Mouse (Mus musculus): ENCODE measurements at regions not wholly inside any gene's neighbourhood (a gene's known extent, or its start where the extent isn't known, plus 50 kb on each side); places are given as distances from the start of the nearest gene placed in this dataset.

- H3K36me3 ChIP-seq (ENCODE audit: insufficient read depth, low read length), result no peaks in the 10 kb centered on the region
- H3K9me3 ChIP-seq (ENCODE audit: low read length), result no peaks in the 10 kb centered on the region
- no peak overlapping the region for H3K4me3 ChIP-seq (replicated peaks; ENCODE audit: low read length)
- TF ChIP-seq NANOG (IDR thresholded peaks at IDR 0.05; ENCODE audit: borderline replicate concordance, low read length) (no peak), POU5F1 (IDR thresholded peaks at IDR 0.05; ENCODE audit: borderline replicate concordance, low read length) (no peak), CTCF (conservative IDR thresholded peaks at IDR 0.05; ENCODE audit: low read length) (no peak)
- peaks cover 31% of the 10 kb centered on the region for H3K4me1 ChIP-seq (replicated peaks; ENCODE audit: low read depth, low read length)
- H3K27me3 ChIP-seq (ENCODE audit: insufficient read depth, low read length), result peaks cover 45% of the 10 kb centered on the region
Measured at GRCm38 (mm10) chr1:35749603-35750002, 318.6 kb upstream of the Hs6st1 start.

- H3K4me1 ChIP-seq (replicated peaks; ENCODE audit: low read depth, low read length), result peaks cover 31% of the 10 kb centered on the region
- H3K27me3 ChIP-seq (ENCODE audit: insufficient read depth, low read length), result peaks cover 40% of the 10 kb centered on the region
- no peaks in the 10 kb centered on the region for H3K9me3 ChIP-seq (ENCODE audit: low read length)
- H3K4me3 ChIP-seq (replicated peaks; ENCODE audit: low read length), result no peak overlapping the region
- TF ChIP-seq POU5F1 (IDR thresholded peaks at IDR 0.05; ENCODE audit: borderline replicate concordance, low read length) (no peak), CTCF (conservative IDR thresholded peaks at IDR 0.05; ENCODE audit: low read length) (no peak), NANOG (IDR thresholded peaks at IDR 0.05; ENCODE audit: borderline replicate concordance, low read length) (no peak)
- H3K36me3 ChIP-seq (ENCODE audit: insufficient read depth, low read length), result no peaks in the 10 kb centered on the region
Measured at GRCm38 (mm10) chr1:35750092-35750521, 318.1 kb upstream of the Hs6st1 start.

DNA sequence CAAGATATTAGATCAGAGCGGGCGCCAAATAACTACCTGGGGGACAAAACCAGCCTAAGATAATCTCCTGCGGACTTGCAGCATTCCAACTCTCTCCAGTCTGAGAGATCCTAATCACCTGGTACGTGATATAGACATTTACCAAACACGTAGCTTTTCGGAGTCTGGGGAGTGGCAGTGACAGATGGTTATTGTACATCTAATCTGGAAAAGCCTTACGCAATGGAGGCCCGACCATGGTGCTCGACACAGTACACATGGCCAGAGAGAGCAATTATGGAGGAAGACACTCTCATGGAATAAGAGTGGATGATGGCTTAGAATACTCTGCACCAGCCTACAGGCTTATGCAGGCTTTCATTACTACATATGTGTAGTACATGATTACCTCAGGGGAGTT, 315.6 kb upstream of the Hs6st1 start:
- no peaks in the 10 kb centered on the region for H3K9me3 ChIP-seq (ENCODE audit: low read length)
- no peaks in the 10 kb centered on the region for H3K36me3 ChIP-seq (ENCODE audit: insufficient read depth, low read length)
- peaks cover 31% of the 10 kb centered on the region for H3K4me1 ChIP-seq (replicated peaks; ENCODE audit: low read depth, low read length)
- TF ChIP-seq NANOG (IDR thresholded peaks at IDR 0.05; ENCODE audit: borderline replicate concordance, low read length), result no peak
- no peak for TF ChIP-seq POU5F1 (IDR thresholded peaks at IDR 0.05; ENCODE audit: borderline replicate concordance, low read length)
- no peak for TF ChIP-seq CTCF (conservative IDR thresholded peaks at IDR 0.05; ENCODE audit: low read length)
- H3K4me3 ChIP-seq (replicated peaks; ENCODE audit: low read length), result no peak overlapping the region
- H3K27me3 ChIP-seq (ENCODE audit: insufficient read depth, low read length), result peaks cover 23% of the 10 kb centered on the region

GRCm38 (mm10) chr1:35754170-35754569, 314.0 kb upstream of the Hs6st1 start:
- Histone ChIP-seq H3K4me1 (replicated peaks; ENCODE audit: low read depth, low read length) (peaks cover 22% of the 10 kb centered on the region), H3K27me3 (ENCODE audit: insufficient read depth, low read length) (peaks cover 12% of the 10 kb centered on the region), H3K4me3 (replicated peaks; ENCODE audit: low read length) (no peak overlapping the region), H3K9me3 (ENCODE audit: low read length) (no peaks in the 10 kb centered on the region), H3K36me3 (ENCODE audit: insufficient read depth, low read length) (no peaks in the 10 kb centered on the region)
- TF ChIP-seq CTCF (conservative IDR thresholded peaks at IDR 0.05; ENCODE audit: low read length) (no peak), POU5F1 (IDR thresholded peaks at IDR 0.05; ENCODE audit: borderline replicate concordance, low read length) (no peak), NANOG (IDR thresholded peaks at IDR 0.05; ENCODE audit: borderline replicate concordance, low read length) (no peak)

DNA sequence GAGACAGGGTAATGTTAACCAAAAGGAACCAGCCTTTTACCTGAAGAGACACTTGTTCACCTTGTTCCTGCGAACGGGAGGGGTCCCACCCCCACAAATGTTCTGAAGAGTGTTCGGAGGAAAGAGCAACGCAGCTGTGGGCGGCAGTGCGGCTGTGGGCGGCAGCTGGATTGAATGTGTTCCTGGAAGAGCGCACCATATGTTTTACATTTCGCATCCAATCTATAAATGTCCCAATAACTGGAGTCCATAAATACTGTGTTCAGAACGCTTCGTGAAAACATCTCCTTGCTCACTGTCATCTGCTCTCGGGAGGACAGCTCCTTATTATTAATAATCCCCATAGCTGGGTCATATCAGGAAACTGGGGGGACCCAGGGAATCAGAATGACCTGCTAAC, 309.2 kb upstream of the Hs6st1 start:
- Histone ChIP-seq H3K4me1 (replicated peaks; ENCODE audit: low read depth, low read length) (peaks cover 11% of the 10 kb centered on the region), H3K9me3 (ENCODE audit: low read length) (peaks cover 4% of the 10 kb centered on the region; the same call in 1 of the 2 replicates), H3K27me3 (ENCODE audit: insufficient read depth, low read length) (peaks cover 5% of the 10 kb centered on the region), H3K36me3 (ENCODE audit: insufficient read depth, low read length) (no peaks in the 10 kb centered on the region), H3K4me3 (replicated peaks; ENCODE audit: low read length) (no peak overlapping the region)
- no peak for TF ChIP-seq CTCF (conservative IDR thresholded peaks at IDR 0.05; ENCODE audit: low read length)
- no peak for TF ChIP-seq POU5F1 (IDR thresholded peaks at IDR 0.05; ENCODE audit: borderline replicate concordance, low read length)
- TF ChIP-seq NANOG (IDR thresholded peaks at IDR 0.05; ENCODE audit: borderline replicate concordance, low read length), result no peak

DNA sequence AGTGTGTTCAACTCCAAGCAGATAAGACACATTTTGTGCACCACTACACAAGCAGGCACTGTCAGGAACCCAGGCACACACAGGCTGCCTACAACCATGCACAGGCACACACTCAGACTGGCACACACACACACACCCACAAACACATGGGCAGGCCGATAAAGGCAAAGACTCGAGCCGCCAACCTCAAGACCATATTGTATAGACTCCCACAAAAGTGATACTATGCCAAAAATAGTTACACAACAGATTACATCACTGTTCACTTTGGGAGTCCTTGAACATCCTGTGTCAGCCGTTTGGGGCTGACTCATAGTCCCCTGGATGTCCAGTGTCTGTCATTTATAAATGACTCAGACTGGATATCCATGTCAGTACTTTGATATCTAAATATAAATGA, 308.6 kb upstream of the Hs6st1 start:
- Histone ChIP-seq H3K27me3 (ENCODE audit: insufficient read depth, low read length) (peaks cover 3% of the 10 kb centered on the region), H3K4me1 (replicated peaks; ENCODE audit: low read depth, low read length) (peaks cover 11% of the 10 kb centered on the region), H3K9me3 (ENCODE audit: low read length) (peaks cover 4% of the 10 kb centered on the region; the same call in 1 of the 2 replicates), H3K4me3 (replicated peaks; ENCODE audit: low read length) (no peak overlapping the region), H3K36me3 (ENCODE audit: insufficient read depth, low read length) (no peaks in the 10 kb centered on the region)
- TF ChIP-seq NANOG (IDR thresholded peaks at IDR 0.05; ENCODE audit: borderline replicate concordance, low read length) (no peak), CTCF (conservative IDR thresholded peaks at IDR 0.05; ENCODE audit: low read length) (no peak), POU5F1 (IDR thresholded peaks at IDR 0.05; ENCODE audit: borderline replicate concordance, low read length) (no peak)

- H3K4me3 ChIP-seq (replicated peaks; ENCODE audit: low read length), result peak overlapping the region; percentile 13; the same call in 1 of the 2 replicates
- no peak for TF ChIP-seq NANOG (IDR thresholded peaks at IDR 0.05; ENCODE audit: borderline replicate concordance, low read length)
- TF ChIP-seq POU5F1 (IDR thresholded peaks at IDR 0.05; ENCODE audit: borderline replicate concordance, low read length), result no peak
- TF ChIP-seq CTCF (conservative IDR thresholded peaks at IDR 0.05; ENCODE audit: low read length), result no peak
- H3K27me3 ChIP-seq (ENCODE audit: insufficient read depth, low read length), result peaks cover 3% of the 10 kb centered on the region
Measured at GRCm38 (mm10) chr1:35763051-35763450, 305.1 kb upstream of the Hs6st1 start.

GRCm38 (mm10) chr1:35763456-35763855, 304.7 kb upstream of the Hs6st1 start:
- Histone ChIP-seq H3K4me1 (replicated peaks; ENCODE audit: low read depth, low read length) (peaks cover 11% of the 10 kb centered on the region), H3K27me3 (ENCODE audit: insufficient read depth, low read length) (peaks cover 3% of the 10 kb centered on the region), H3K4me3 (replicated peaks; ENCODE audit: low read length) (peak overlapping the region; percentile 13; the same call in 1 of the 2 replicates), H3K9me3 (ENCODE audit: low read length) (peaks cover 4% of the 10 kb centered on the region; the same call in 1 of the 2 replicates), H3K36me3 (ENCODE audit: insufficient read depth, low read length) (no peaks in the 10 kb centered on the region)
- TF ChIP-seq NANOG (IDR thresholded peaks at IDR 0.05; ENCODE audit: borderline replicate concordance, low read length), result no peak
- TF ChIP-seq POU5F1 (IDR thresholded peaks at IDR 0.05; ENCODE audit: borderline replicate concordance, low read length), result no peak
- TF ChIP-seq CTCF (conservative IDR thresholded peaks at IDR 0.05; ENCODE audit: low read length), result no peak

More at GRCm38 (mm10) chr1:35763051-35763450, 305.1 kb upstream of the Hs6st1 start:
- Histone ChIP-seq H3K36me3 (ENCODE audit: insufficient read depth, low read length) (no peaks in the 10 kb centered on the region), H3K9me3 (ENCODE audit: low read length) (peaks cover 4% of the 10 kb centered on the region; the same call in 1 of the 2 replicates), H3K4me1 (replicated peaks; ENCODE audit: low read depth, low read length) (peaks cover 11% of the 10 kb centered on the region)

DNA sequence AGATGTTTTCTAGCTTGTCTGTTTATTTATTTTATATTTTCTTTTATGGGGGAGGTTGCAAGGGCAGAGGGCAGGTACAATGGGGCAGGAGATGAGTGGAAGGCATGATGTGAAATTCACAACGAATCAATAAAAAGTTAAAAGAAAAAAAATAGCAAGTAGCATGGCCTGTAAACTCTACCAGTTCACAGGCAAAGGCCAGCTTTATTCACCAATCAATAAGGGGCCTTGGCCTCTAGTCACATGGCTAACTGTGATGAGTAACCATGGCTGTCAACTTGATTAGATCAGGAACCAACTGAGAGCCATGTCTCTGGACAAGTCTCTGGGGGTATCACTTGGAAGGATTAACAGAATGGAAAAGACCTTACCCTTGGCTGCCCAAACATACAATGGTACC, 304.1 kb upstream of the Hs6st1 start:
- Histone ChIP-seq H3K27me3 (ENCODE audit: insufficient read depth, low read length) (peaks cover 3% of the 10 kb centered on the region; the same call in 1 of the 2 replicates), H3K4me1 (replicated peaks; ENCODE audit: low read depth, low read length) (peaks cover 11% of the 10 kb centered on the region), H3K4me3 (replicated peaks; ENCODE audit: low read length) (no peak overlapping the region), H3K9me3 (ENCODE audit: low read length) (peaks cover 4% of the 10 kb centered on the region; the same call in 1 of the 2 replicates), H3K36me3 (ENCODE audit: insufficient read depth, low read length) (no peaks in the 10 kb centered on the region)
- TF ChIP-seq CTCF (conservative IDR thresholded peaks at IDR 0.05; ENCODE audit: low read length) (no peak), POU5F1 (IDR thresholded peaks at IDR 0.05; ENCODE audit: borderline replicate concordance, low read length) (no peak), NANOG (IDR thresholded peaks at IDR 0.05; ENCODE audit: borderline replicate concordance, low read length) (no peak)

All from E14TG2a.4 (cell line).